Mouse (Mus musculus) hindbrain, embryonic 14.5 days (tissue): ENCODE measurements around the gene Jun. TPM values are rescaled to one million over a fixed set of nuclear protein-coding genes. Genes with fewer than 3 reads are reported as not detected.

Experiments
- ATAC-seq: fragments of 200-750 bp; cut with Nextera tagmentation; 2 replicates; pipeline ENCODE4 v1.8.0; 2017; ENCODE audit warnings: moderate number of reproducible peaks, mild to moderate bottlenecking, moderate TSS enrichment, moderate library complexity; ENCODE audit not compliant: low FRiP score
- DNase-seq: peaks from one replicate; pipeline ENCODE4 v3.0.0-alpha.2; 2015; ENCODE audit warnings: low spot score
- H3K27ac ChIP-seq: fragments of 300-500 bp; sonication (generic); 2 replicates; pipeline ENCODE4 v1.5.1; 2014; ENCODE audit warnings: mild to moderate bottlenecking, moderate library complexity
- H3K27me3 ChIP-seq: fragments of 300-500 bp; sonication (generic); 2 replicates; pipeline ENCODE4 v1.6.1; 2014; ENCODE audit warnings: mild to moderate bottlenecking, low read length, mixed read lengths; ENCODE audit not compliant: control insufficient read depth, insufficient read depth
- H3K36me3 ChIP-seq: fragments of 300-500 bp; sonication (generic); replicated peaks from 2 replicates; pipeline ENCODE4 v1.6.1; 2014; ENCODE audit not compliant: control insufficient read depth, insufficient read depth
- H3K4me1 ChIP-seq: fragments of 300-500 bp; sonication (generic); replicated peaks from 2 replicates; pipeline ENCODE4 v1.6.1; 2014; ENCODE audit warnings: antibody characterized with exemption, low read length, mixed read lengths; ENCODE audit not compliant: control insufficient read depth, insufficient read depth
- H3K4me2 ChIP-seq: fragments of 300-500 bp; sonication (generic); replicated peaks from 2 replicates; pipeline ENCODE4 v1.6.1; 2014; ENCODE audit warnings: mild to moderate bottlenecking, moderate library complexity
- H3K4me3 ChIP-seq: fragments of 300-500 bp; sonication (generic); replicated peaks from 2 replicates; pipeline ENCODE4 v1.5.1; 2014; ENCODE audit warnings: mild to moderate bottlenecking, low read length
- H3K9ac ChIP-seq: fragments of 300-500 bp; sonication (generic); 2 replicates; pipeline ENCODE4 v1.6.1; 2014
- H3K9me3 ChIP-seq: fragments of 300-500 bp; sonication (generic); 2 replicates; pipeline ENCODE4 v1.6.1; 2016; ENCODE audit warnings: low read length; ENCODE audit not compliant: control insufficient read depth
- WGBS: fragments of 180-500 bp; shearing (Covaris S2); extraction: QIAGEN DNeasy Blood & Tissue Kit; methylation state at CpG from one replicate; pipeline ENCODE4 v1.1.7; 2014; 5-methylcytosine and 5-hydroxymethylcytosine counted together
- polyA plus RNA-seq: library from polyadenylated mRNA; unstranded; fragments of >200 nt; fragmentation: Nextera tagmentation; extraction: Ambion mirVana; gene quantifications from 2 replicates; pipeline ENCODE4 v1.2.1, GENCODE M21; 2014

Gene Jun
- polyA plus RNA-seq, 1 experiment from 2014 or later = 35.2 TPM

GRCm38 (mm10) chr4:95001043-95001775 lies 50.8 kb downstream of the Jun start:
- 65% methylated on average over 6 of the region's 6 CpGs for WGBS
- no peaks in the 10 kb centered on the region for H3K27me3 ChIP-seq
- no peak overlapping the region for H3K27ac ChIP-seq
- no peaks in the 10 kb centered on the region for H3K9me3 ChIP-seq
- no peaks in the 10 kb centered on the region for H3K4me1 ChIP-seq
- ATAC-seq = no peak
- H3K36me3 ChIP-seq = no peaks in the 10 kb centered on the region
- DNase-seq = no peak
- H3K4me3 ChIP-seq = no peak overlapping the region
- H3K4me2 ChIP-seq = no peak overlapping the region
- H3K9ac ChIP-seq = no peak overlapping the region

DNA sequence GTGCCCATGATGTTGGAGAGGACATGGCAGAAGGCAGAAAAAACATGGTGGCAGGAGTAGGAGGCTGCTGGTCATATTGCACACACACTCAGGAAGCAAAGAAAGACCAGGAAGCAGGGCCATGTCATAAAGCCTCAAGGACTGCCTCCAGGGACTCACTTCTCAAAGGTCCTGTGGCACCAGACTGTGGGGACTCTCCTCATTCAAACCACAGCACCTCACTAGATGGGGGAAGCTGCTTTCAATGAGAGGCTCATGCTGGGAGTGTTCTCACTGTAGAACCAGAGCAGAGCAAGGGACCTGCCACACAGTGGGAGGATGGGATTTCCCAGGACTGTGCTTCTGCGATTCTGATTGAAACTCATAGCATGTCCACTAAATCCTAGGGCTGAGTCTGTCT lies 51.9 kb downstream of the Jun start:
- ATAC-seq = no peak
- no peak overlapping the region for H3K4me2 ChIP-seq

GRCm38 (mm10) chr4:94999249-94999648 lies 52.8 kb downstream of the Jun start:
- Histone ChIP-seq H3K36me3 (no peaks in the 10 kb centered on the region), H3K27me3 (no peaks in the 10 kb centered on the region), H3K9me3 (no peaks in the 10 kb centered on the region), H3K4me2 (no peak overlapping the region), H3K27ac (no peak overlapping the region), H3K4me1 (no peaks in the 10 kb centered on the region), H3K9ac (no peak overlapping the region), H3K4me3 (no peak overlapping the region)
- no peak for DNase-seq
- no peak for ATAC-seq
- 67% methylated on average over 3 of the region's 3 CpGs for WGBS

More for the DNA sequence above, 51.9 kb downstream of the Jun start:
- DNase-seq = no peak
- no peak overlapping the region for H3K4me3 ChIP-seq
- H3K27ac ChIP-seq = no peak overlapping the region
- WGBS = 90% methylated on average over 1 of the region's 1 CpGs
- no peaks in the 10 kb centered on the region for H3K9me3 ChIP-seq
- no peaks in the 10 kb centered on the region for H3K4me1 ChIP-seq
- H3K27me3 ChIP-seq = no peaks in the 10 kb centered on the region
- no peak overlapping the region for H3K9ac ChIP-seq
- no peaks in the 10 kb centered on the region for H3K36me3 ChIP-seq

Other genes with a start within 250 kb of the Jun start
- gene Eqtn, start 123.4 kb downstream of the Jun start, polyA plus RNA-seq = 0.25 and 0.56 TPM in 2 replicates
- 27.0 and 33.2 TPM in 2 replicates for gene Mysm1, start 73.1 kb downstream of the Jun start, polyA plus RNA-seq